Mouse (Mus musculus) forebrain, embryonic 16.5 days (tissue): Measurements from ENCODE around the gene Tmem211. TPM values are rescaled to one million over a fixed set of nuclear protein-coding genes. Genes with fewer than 3 reads are reported as not detected.

Experiments used
- ATAC-seq: fragments of 200-750 bp; cut with Nextera tagmentation; 2 replicates; pipeline ENCODE4 v1.8.0; 2017; ENCODE audit warnings: mild to moderate bottlenecking, moderate library complexity
- H3K27ac ChIP-seq: fragments of 300-500 bp; sonication (generic); 2 replicates; pipeline ENCODE4 v1.5.1; 2014; ENCODE audit warnings: low read length, control low read depth
- H3K27me3 ChIP-seq: fragments of 300-500 bp; sonication (generic); replicated peaks from 2 replicates; pipeline ENCODE4 v1.6.1; 2014; ENCODE audit warnings: low read length; ENCODE audit not compliant: control insufficient read depth, insufficient read depth
- H3K36me3 ChIP-seq: fragments of 300-500 bp; sonication (generic); 2 replicates; pipeline ENCODE4 v1.6.1; 2014; ENCODE audit not compliant: control insufficient read depth, insufficient read depth
- H3K4me1 ChIP-seq: fragments of 300-500 bp; sonication (generic); replicated peaks from 2 replicates; pipeline ENCODE4 v1.6.1; 2014; ENCODE audit warnings: low read length; ENCODE audit not compliant: control insufficient read depth, insufficient read depth
- H3K4me2 ChIP-seq: fragments of 300-500 bp; sonication (generic); 2 replicates; pipeline ENCODE4 v1.6.1; 2014; ENCODE audit warnings: mild to moderate bottlenecking, low read length, control low read depth
- H3K4me3 ChIP-seq: fragments of 300-500 bp; sonication (generic); replicated peaks from 2 replicates; pipeline ENCODE4 v1.5.1; 2014; ENCODE audit warnings: mild to moderate bottlenecking, low read length, control low read depth
- H3K9ac ChIP-seq: fragments of 300-500 bp; sonication (generic); replicated peaks from 2 replicates; pipeline ENCODE4 v1.6.1; 2014; ENCODE audit warnings: low read depth, low read length, control low read depth
- H3K9me3 ChIP-seq: fragments of 300-500 bp; sonication (generic); 2 replicates; pipeline ENCODE4 v1.6.1; 2016; ENCODE audit warnings: low read length; ENCODE audit not compliant: control insufficient read depth
- WGBS: fragments of 180-500 bp; shearing (Covaris S2); extraction: QIAGEN DNeasy Blood & Tissue Kit; methylation state at CpG from one replicate; pipeline ENCODE4 v1.1.7; 2014; 5-methylcytosine and 5-hydroxymethylcytosine counted together
- polyA plus RNA-seq: library from polyadenylated mRNA; unstranded; fragments of >200 nt; fragmentation: Nextera tagmentation; extraction: Ambion mirVana; gene quantifications from 2 replicates; pipeline ENCODE4 v1.2.1, GENCODE M21; 2015

Gene Tmem211
- polyA plus RNA-seq, 1 experiment from 2014 or later, result not detected

GRCm38 (mm10) chr5:113209401-113209750 lies 17.3 kb upstream of the Tmem211 start:
- H3K9me3 ChIP-seq, result no peaks in the 10 kb centered on the region
- no peaks in the 10 kb centered on the region for H3K36me3 ChIP-seq
- no peak overlapping the region for H3K4me3 ChIP-seq
- WGBS, result 55% methylated on average over 11 of the region's 11 CpGs
- H3K4me1 ChIP-seq, result peaks cover 17% of the 10 kb centered on the region
- peak; percentile 9; the same call in 1 of the 2 replicates for ATAC-seq
- H3K9ac ChIP-seq, result peak overlapping the region; percentile 48
- H3K27me3 ChIP-seq, result no peaks in the 10 kb centered on the region
- H3K4me2 ChIP-seq, result no peak overlapping the region
- H3K27ac ChIP-seq, result peak overlapping the region; percentile 69

GRCm38 (mm10) chr5:113209898-113210297 lies 16.8 kb upstream of the Tmem211 start:
- no peak overlapping the region for H3K9ac ChIP-seq
- no peaks in the 10 kb centered on the region for H3K9me3 ChIP-seq
- H3K4me1 ChIP-seq, result peaks cover 17% of the 10 kb centered on the region
- H3K4me2 ChIP-seq, result no peak overlapping the region
- no peak for ATAC-seq
- H3K36me3 ChIP-seq, result no peaks in the 10 kb centered on the region
- 91% methylated on average over 13 of the region's 13 CpGs for WGBS
- H3K27me3 ChIP-seq, result no peaks in the 10 kb centered on the region
- no peak overlapping the region for H3K4me3 ChIP-seq
- H3K27ac ChIP-seq, result peak overlapping the region; percentile 44

- Histone ChIP-seq H3K4me3 (no peak overlapping the region), H3K9ac (no peak overlapping the region), H3K4me1 (peaks cover 17% of the 10 kb centered on the region), H3K27me3 (no peaks in the 10 kb centered on the region), H3K27ac (peak overlapping the region; percentile 44), H3K9me3 (no peaks in the 10 kb centered on the region), H3K4me2 (no peak overlapping the region), H3K36me3 (no peaks in the 10 kb centered on the region)
- WGBS, result 85% methylated on average over 6 of the region's 6 CpGs
- no peak for ATAC-seq
These were observed 16.4 kb upstream of the Tmem211 start for GRCm38 (mm10) chr5:113210314-113210713.

GRCm38 (mm10) chr5:113212156-113212835 lies 14.4 kb upstream of the Tmem211 start:
- H3K4me1 ChIP-seq, result peaks cover 9% of the 10 kb centered on the region
- H3K9ac ChIP-seq, result no peak overlapping the region
- 86% methylated on average over 10 of the region's 10 CpGs for WGBS

GRCm38 (mm10) chr5:113214041-113214440 lies 12.7 kb upstream of the Tmem211 start:
- no peak overlapping the region for H3K4me3 ChIP-seq
- no peaks in the 10 kb centered on the region for H3K9me3 ChIP-seq
- H3K4me1 ChIP-seq, result peaks cover 7% of the 10 kb centered on the region
- H3K36me3 ChIP-seq, result no peaks in the 10 kb centered on the region
- WGBS, result 86% methylated on average over 8 of the region's 8 CpGs
- no peak overlapping the region for H3K4me2 ChIP-seq
- no peaks in the 10 kb centered on the region for H3K27me3 ChIP-seq
- no peak overlapping the region for H3K9ac ChIP-seq
- H3K27ac ChIP-seq, result no peak overlapping the region
- ATAC-seq, result no peak

More at GRCm38 (mm10) chr5:113212156-113212835, 14.4 kb upstream of the Tmem211 start:
- no peak for ATAC-seq
- Histone ChIP-seq H3K4me2 (no peak overlapping the region), H3K4me3 (no peak overlapping the region), H3K36me3 (no peaks in the 10 kb centered on the region), H3K27ac (no peak overlapping the region), H3K9me3 (no peaks in the 10 kb centered on the region), H3K27me3 (no peaks in the 10 kb centered on the region)

- Histone ChIP-seq H3K36me3 (no peaks in the 10 kb centered on the region), H3K9me3 (no peaks in the 10 kb centered on the region), H3K4me3 (no peak overlapping the region), H3K27ac (no peak overlapping the region), H3K4me1 (peaks cover 3% of the 10 kb centered on the region), H3K4me2 (no peak overlapping the region), H3K27me3 (no peaks in the 10 kb centered on the region), H3K9ac (no peak overlapping the region)
- WGBS, result 69% methylated on average over 11 of the region's 11 CpGs
- no peak for ATAC-seq
These were observed 12.3 kb upstream of the Tmem211 start for GRCm38 (mm10) chr5:113214455-113214854.

GRCm38 (mm10) chr5:113215610-113216011 lies 11.1 kb upstream of the Tmem211 start:
- WGBS, result 90% methylated on average over 9 of the region's 9 CpGs
- H3K4me3 ChIP-seq, result no peak overlapping the region
- no peak overlapping the region for H3K27ac ChIP-seq
- no peaks in the 10 kb centered on the region for H3K27me3 ChIP-seq
- H3K36me3 ChIP-seq, result no peaks in the 10 kb centered on the region
- H3K4me1 ChIP-seq, result peaks cover 3% of the 10 kb centered on the region; the same call in 1 of the 2 replicates
- no peak overlapping the region for H3K4me2 ChIP-seq
- no peaks in the 10 kb centered on the region for H3K9me3 ChIP-seq
- ATAC-seq, result no peak
- H3K9ac ChIP-seq, result no peak overlapping the region

GRCm38 (mm10) chr5:113216328-113216960 lies 10.3 kb upstream of the Tmem211 start:
- no peak for ATAC-seq
- no peak overlapping the region for H3K4me2 ChIP-seq
- WGBS, result 66% methylated on average over 14 of the region's 14 CpGs
- no peak overlapping the region for H3K9ac ChIP-seq
- H3K27ac ChIP-seq, result no peak overlapping the region
- no peaks in the 10 kb centered on the region for H3K27me3 ChIP-seq
- no peaks in the 10 kb centered on the region for H3K9me3 ChIP-seq
- no peak overlapping the region for H3K4me3 ChIP-seq
- H3K36me3 ChIP-seq, result no peaks in the 10 kb centered on the region
- H3K4me1 ChIP-seq, result peaks cover 11% of the 10 kb centered on the region; the same call in 1 of the 2 replicates

GRCm38 (mm10) chr5:113217076-113217475 lies 9.6 kb upstream of the Tmem211 start:
- Histone ChIP-seq H3K27ac (no peak overlapping the region), H3K4me1 (peaks cover 11% of the 10 kb centered on the region; the same call in 1 of the 2 replicates), H3K4me3 (no peak overlapping the region), H3K27me3 (no peaks in the 10 kb centered on the region), H3K36me3 (no peaks in the 10 kb centered on the region), H3K9me3 (no peaks in the 10 kb centered on the region), H3K4me2 (no peak overlapping the region), H3K9ac (no peak overlapping the region)
- WGBS, result 80% methylated on average over 12 of the region's 12 CpGs
- no peak for ATAC-seq
